Mouse (Mus musculus) gastrocnemius, postnatal 25 days (tissue): ENCODE results near the gene Egr4. TPM values are rescaled to one million over a fixed set of nuclear protein-coding genes. Genes with fewer than 3 reads are reported as not detected.

Experiments used
- DNase-seq: peaks from one replicate; pipeline ENCODE4 v3.0.0; 2022
- long read RNA-seq, 2 experiments: library from polyadenylated mRNA; stranded (forward); transcript quantifications; one replicate each; pipeline ENCODE4 v2.0.0; 2021
- total RNA-seq, 2 experiments: library from RNA; stranded (reverse); gene quantifications; 1 replicate in 1 of 2; 2 replicates in 1 of 2; pipeline ENCODE4 v1.2.3; 2021

Gene Egr4
- total RNA-seq: not detected
- long read RNA-seq, experiment 1: 0 reads
- long read RNA-seq, experiment 2: 0 reads

- no peak for DNase-seq
These were observed at the start of gene Egr4 for GRCm38 (mm10) chr6:85513531-85513910. Egr4 (minus strand) TSS chr6:85513589.

DNA sequence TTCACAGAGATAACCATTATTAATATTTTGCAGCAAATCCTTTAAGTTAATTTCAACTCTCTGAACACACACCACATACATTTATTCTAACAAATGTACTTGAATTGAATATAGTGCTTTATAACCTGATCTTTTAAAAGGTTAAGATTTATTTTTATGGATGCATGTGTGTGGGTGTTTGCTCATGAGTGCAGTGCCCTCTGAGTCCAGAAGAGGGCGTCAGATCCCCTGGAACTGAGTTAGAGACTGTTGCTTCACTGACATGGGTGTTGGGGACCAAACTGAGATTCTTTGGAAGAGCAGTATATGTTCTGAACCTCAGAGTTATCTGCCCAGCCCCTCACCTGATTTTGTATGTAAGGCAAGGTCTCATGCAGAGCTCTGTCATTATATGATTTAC lies 49.0 kb upstream of the Egr4 start:
- DNase-seq: no peak

GRCm38 (mm10) chr6:85547642-85548041 lies 34.3 kb upstream of the Egr4 start:
- no peak for DNase-seq

- no peak for DNase-seq
These were observed 31.0 kb upstream of the Egr4 start for GRCm38 (mm10) chr6:85544251-85544881.

GRCm38 (mm10) chr6:85543351-85544175 lies 30.2 kb upstream of the Egr4 start:
- DNase-seq: no peak

- no peak for DNase-seq
These were observed 9.4 kb upstream of the Egr4 start for GRCm38 (mm10) chr6:85522825-85523224.

DNA sequence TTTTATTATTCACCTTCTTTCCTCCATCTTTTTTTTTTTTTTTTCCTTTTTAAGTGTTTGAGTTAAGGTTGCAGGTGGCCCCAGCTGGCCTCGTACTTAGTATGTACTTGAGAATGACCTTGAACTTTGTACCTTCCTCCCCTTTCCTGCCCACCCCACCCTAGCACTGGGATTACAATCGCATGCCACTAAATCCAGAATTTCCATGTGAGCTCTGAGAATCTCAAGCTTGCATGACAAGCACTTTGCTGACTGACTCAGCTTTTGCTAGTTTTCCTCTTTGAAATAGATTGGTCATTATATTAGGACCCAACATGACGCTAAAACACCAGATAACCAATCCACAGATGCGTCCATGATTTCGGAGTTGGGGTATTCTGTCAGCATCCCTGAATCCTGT lies 8.6 kb upstream of the Egr4 start:
- DNase-seq: no peak

DNA sequence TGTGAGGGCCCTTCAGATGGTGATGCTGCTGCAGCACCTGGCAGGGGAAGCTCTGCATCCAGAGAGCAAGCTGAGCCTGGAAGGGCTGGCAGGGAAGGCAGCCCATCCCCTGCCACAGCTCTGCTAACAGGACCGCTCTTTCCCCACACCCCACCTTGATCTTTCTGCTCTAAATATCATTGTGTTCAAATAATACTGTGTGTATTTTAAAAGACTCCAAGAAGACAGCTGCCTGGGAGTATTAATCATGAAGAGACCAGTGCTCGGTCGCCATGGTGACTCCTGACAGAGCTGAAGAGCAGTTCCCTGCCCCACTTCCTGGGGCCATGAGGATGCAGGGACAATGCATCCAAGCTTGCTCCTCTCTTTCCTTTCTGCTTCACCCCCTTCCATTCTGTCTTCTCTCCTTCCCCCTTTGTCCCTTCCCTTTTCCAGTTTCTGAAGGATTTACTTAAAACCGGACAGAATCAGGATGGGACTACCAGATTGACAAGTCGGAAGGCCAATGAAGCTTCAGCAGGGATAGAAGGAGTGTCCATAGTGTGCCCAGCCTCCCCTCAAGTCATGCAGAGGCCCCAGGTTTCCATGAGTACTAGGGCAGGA lies 4.8 kb upstream of the Egr4 start:
- no peak for DNase-seq

DNA sequence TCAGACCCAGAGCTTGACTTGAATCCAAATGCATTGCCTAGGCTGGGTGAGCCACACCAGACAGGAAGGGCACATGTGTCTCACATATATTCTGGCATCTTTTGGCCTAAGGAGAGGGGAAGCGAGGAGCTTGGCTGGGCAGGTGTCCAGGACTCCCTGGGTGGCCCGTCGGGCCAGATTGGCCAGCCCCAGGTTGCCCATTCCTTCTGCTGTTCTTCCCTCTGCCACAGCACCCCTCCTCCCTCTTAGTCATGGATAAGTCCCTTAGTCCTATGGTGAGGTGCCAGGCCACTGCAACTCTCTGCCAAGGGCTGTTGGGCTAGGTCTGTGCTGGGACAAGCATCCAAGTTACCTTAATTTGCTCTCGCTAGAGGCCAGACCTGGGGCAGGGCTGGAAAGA lies 2.6 kb upstream of the Egr4 start:
- no peak for DNase-seq

DNA sequence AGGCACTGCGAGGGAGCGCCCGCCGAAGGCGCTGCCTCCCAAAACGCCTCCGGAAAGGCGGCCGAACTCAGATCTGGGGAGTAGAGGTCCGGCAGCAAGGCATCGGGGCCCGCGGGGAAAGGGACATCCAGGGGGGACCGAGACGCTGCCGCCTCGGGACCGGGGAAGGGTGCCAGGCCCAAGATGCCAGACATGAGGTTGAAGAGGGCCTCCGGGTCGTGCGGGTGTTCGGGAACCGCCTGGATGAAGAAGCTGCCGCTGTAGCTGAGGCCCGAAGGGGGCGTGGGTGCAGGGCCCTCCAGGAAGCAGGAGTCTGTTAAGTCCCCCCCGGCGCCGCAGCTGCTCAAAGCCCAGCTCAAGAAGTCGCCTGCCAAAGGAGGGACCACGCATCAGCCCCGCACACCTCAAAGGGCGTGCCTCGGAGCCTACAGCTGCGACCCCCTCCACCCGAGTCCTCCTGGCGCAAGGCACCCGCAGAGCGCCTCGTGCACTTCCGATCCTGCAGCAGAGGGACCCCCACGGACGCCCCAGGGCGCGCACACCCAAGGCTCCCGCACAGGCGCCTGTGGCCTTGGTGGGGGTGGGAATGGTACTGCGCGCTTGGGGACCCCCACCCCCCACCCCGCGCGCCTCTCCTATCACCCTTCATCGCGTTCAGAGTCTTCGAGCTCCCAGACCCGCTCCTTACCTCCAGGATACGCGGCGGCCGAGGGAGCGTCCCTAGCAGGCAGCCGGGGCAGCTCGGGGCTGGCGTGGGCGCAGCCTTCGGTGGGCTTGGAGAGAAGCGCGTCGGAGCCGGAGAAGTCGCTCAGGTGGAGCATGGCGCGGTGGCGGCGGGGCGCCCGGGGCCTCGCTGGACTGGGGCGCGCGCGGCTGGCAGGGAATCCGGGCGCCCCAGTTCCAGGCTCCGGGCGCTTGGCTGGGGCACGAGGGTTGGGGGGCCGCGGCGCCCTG lies 535 bp downstream of the Egr4 start:
- DNase-seq: no peak

DNA sequence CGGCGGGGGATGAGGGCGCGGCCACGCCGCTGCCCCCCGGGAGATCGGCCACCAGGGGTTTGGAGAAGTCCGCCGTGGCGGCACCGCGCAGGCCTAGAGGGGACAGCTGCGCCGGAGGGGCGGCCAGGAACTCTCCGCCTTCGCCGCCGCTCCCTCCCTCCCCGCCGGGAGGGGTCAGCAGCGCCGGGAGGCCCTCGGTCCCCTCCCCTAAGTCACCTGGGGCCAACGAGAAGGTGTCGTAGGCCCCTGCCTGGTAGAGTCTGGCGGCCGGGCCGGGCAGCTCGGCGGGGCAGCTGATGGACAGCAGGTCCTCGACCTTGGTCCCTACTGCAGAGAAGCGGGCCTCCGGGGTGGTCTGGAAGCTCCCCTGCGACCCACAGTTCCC lies 1.3 kb downstream of the Egr4 start:
- no peak for DNase-seq

GRCm38 (mm10) chr6:85511286-85512055 lies 1.9 kb downstream of the Egr4 start:
- DNase-seq: no peak

DNA sequence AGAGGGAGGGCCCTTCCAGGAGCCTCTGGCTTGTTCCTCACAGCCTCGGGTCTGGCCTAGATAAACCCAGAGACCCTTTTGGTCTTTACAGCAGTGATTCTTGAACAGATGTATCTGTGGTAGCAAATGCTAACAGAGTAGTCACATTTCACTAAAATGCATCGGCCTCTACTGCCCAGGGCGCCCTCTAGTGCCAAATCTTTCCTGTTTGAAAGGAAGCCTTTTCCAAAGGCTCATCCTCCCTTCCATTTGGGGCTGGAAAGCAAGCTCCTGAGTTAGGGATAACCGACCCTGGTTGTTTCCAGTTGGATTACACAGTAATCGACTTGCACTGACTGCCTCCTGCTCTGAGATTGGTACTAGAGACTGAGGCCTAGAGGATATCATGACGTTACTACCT lies 2.9 kb downstream of the Egr4 start:
- DNase-seq: no peak

GRCm38 (mm10) chr6:85508602-85509001 lies 4.8 kb downstream of the Egr4 start:
- DNase-seq: no peak

- DNase-seq: no peak
These were observed 8.5 kb downstream of the Egr4 start for GRCm38 (mm10) chr6:85504908-85505307.

GRCm38 (mm10) chr6:85502911-85503250 lies 10.5 kb downstream of the Egr4 start, which contains the start of gene Fbxo41:
Fbxo41 (minus strand) TSS chr6:85502994.
- DNase-seq: no peak

DNA sequence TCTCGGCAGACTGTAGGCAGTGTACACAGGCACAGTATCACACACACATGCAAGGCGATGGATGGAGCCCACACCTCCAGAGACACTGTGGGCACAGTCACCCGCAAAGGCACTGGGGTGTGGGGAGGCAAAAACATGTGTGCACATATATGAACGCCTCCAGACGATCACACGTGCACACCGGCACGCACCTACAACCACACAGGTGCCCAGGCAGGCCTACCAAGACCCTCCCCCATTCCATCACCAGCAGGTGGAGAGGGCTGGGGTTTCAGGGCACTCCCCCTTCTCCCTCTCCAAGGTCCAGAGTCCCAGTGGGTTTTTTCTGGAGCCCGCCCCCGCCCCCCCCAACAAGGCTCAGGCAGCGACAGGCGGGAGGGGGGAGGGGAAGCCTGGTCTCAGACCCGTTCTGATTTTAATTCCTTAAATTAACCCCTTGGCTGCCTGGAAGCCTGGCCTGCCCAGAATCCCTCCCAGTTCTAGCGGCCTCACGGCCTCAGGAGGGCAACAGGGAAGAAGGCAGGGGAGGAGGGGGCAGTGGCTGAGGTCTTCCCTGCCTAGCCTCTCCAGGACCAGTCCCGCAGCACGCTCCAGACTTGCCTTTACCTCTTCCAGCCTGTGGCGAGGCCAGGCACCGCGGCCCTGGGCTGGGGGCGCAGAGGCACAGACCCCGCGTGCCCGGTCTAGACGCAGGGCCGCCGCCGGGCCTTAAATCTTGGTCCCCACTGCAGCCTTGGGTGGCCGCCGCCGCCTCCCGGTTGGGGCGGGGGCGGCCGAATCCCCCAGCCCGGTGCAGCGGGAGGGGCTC lies 11.1 kb downstream of the Egr4 start:
- DNase-seq: no peak

GRCm38 (mm10) chr6:85501571-85502102 lies 11.8 kb downstream of the Egr4 start:
- DNase-seq: no peak

- DNase-seq: no peak
These were observed 13.0 kb downstream of the Egr4 start for GRCm38 (mm10) chr6:85500416-85500815.

DNA sequence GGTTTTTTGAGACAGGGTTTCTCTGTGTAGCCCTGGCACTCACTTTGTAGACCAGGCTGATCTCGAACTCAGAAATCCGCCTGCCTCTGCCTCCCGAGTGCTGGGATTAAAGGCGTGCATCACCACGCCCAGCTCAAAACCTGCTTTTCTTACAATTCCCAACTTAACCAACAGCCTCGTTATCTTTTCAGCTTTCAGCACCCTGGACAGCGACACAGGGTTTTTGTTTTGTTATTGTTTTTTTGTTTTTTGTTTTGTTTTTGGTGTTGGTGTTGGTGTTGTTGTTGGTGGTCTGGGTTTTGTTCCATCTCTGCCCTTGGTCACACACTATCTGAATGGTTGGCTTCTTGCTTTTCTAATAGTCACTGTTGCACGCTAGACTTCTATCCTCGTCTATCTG lies 15.2 kb downstream of the Egr4 start:
- DNase-seq: no peak
